Comparison of ENCODE assay signal across 18 mouse cellular contexts in the genomic region with DNA sequence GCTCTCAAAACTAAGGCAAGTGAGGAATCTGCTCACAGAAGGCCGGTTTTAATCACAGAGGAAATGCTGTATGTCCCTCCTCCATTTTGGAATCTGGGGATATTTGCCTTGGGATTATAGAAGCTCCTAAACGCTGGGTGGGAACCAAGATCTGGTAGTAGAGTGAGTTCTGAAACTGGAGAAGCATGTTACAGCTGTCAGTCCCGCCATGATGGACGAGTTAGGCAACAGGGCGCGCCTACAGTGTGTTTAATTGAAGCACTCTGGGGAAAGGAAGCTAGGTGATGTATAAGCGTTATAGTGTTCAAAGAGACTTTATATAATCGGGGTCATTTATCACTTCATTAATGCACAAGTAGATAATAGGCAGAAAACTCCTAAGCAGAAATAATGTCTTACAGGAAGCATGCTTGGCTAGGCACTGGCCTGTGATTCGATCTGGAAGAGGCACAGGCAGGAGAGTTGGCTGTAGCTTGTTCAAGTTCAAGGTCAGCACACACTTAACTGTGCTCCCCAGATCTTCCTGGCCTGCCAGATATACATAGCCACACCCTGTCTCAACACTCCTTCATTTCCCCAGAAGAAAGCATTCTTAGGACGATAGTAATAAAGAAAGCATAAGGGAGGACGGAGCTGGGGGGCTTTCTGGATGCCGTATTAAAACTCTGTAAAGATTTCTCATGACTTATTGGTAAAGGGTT. TPM values are rescaled to one million over a fixed set of nuclear protein-coding genes. Genes with fewer than 3 reads are reported as not detected.
DNase-seq lines count a peak whose midpoint lies in the region; ATAC-seq lines count a peak whose summit lies in the region.
"Had no signal": no experiment of that assay in that cellular context is flagged by ENCODE, and none has a peak within 500 bp of the region (broad histone marks: within the 10 kb centered on the region; RNA-seq: fewer than 3 reads in every experiment).

No protein-coding gene starts in this region.

- ATAC-seq in liver, embryonic 11.5 days (replicated peaks; ENCODE audit: low FRiP score): peak; percentile 95
- 0 out of 2 replicates have a peak, but pooled peaks have one; percentile 58 for ATAC-seq in stomach, embryonic 14.5 days (ENCODE audit: insufficient number of reproducible peaks, insufficient read depth, low FRiP score, low read depth)
- ATAC-seq: forebrain, embryonic 15.5 days; midbrain, embryonic 15.5 days had no signal

- H3K9ac ChIP-seq in liver, embryonic 11.5 days (ENCODE audit: low read depth, low read length): 0 out of 2 replicates have a peak overlapping the region, but pooled peaks have one; percentile 7
- no peak overlapping the region for H3K9ac ChIP-seq in stomach, embryonic 14.5 days (replicated peaks; ENCODE audit: low read depth, low read length)
- H3K9ac ChIP-seq: forebrain, embryonic 15.5 days; midbrain, embryonic 15.5 days had no signal

- H3K27me3 ChIP-seq in heart, embryonic 10.5 days (ENCODE audit: insufficient read depth, poor library complexity, severe bottlenecking): no peaks in the 10 kb centered on the region
- no peaks in the 10 kb centered on the region for H3K27me3 ChIP-seq in liver, embryonic 11.5 days (replicated peaks; ENCODE audit: control insufficient read depth, insufficient read depth, low read length)
- no peaks in the 10 kb centered on the region for H3K27me3 ChIP-seq in stomach, embryonic 14.5 days (ENCODE audit: control insufficient read depth, insufficient read depth, low read length)
- H3K27me3 ChIP-seq: forebrain, embryonic 15.5 days; midbrain, embryonic 15.5 days had no signal

- H3K27ac ChIP-seq in heart, embryonic 10.5 days: no peak overlapping the region
- 0 out of 2 replicates have a peak overlapping the region, but pooled peaks have one; percentile 30 for H3K27ac ChIP-seq in liver, embryonic 11.5 days (ENCODE audit: low read depth, low read length)
- no peak overlapping the region for H3K27ac ChIP-seq in stomach, embryonic 14.5 days (ENCODE audit: low read length)
- H3K27ac ChIP-seq: forebrain, embryonic 15.5 days; midbrain, embryonic 15.5 days had no signal

- WGBS in heart, embryonic 10.5 days: 82% methylated on average over 12 of the region's 12 CpGs
- 68% methylated on average over 12 of the region's 12 CpGs for WGBS in liver, embryonic 11.5 days
- 59% methylated on average over 12 of the region's 12 CpGs for WGBS in stomach, embryonic 14.5 days

- H3K4me1 ChIP-seq in heart, embryonic 10.5 days: peaks cover 5% of the 10 kb centered on the region; the same call in 1 of the 2 replicates
- H3K4me1 ChIP-seq in liver, embryonic 11.5 days (replicated peaks; ENCODE audit: control insufficient read depth, insufficient read depth, low read length): peaks cover 13% of the 10 kb centered on the region
- 0 out of 2 replicates have a peak, but pooled peaks cover 3% of the 10 kb centered on the region for H3K4me1 ChIP-seq in stomach, embryonic 14.5 days (ENCODE audit: control insufficient read depth, insufficient read depth, low read length)
- H3K4me1 ChIP-seq: forebrain, embryonic 15.5 days; midbrain, embryonic 15.5 days had no signal

- peak; percentile 67 for DNase-seq in heart, adult 11 months
- DNase-seq in heart, embryonic 10.5 days (ENCODE audit: low spot score): no peak
- DNase-seq in c-Kit-negative CD71-positive TER-119-positive erythroid progenitor cells, embryonic 14.5 days (ENCODE audit: low read depth, low spot score): peak; percentile 63
- DNase-seq in liver, embryonic 11.5 days (ENCODE audit: low spot score): no peak
- DNase-seq in lung, postnatal 4 days: no peak
- no peak for DNase-seq in ovary, adult 18-20 months (ENCODE audit: low spot score)
- DNase-seq in thymus, postnatal 25 days: no peak
- DNase-seq: adrenal gland, adult 2 months; cerebellum, adult 9-11 months; embryo, embryonic 11 days; gastrocnemius, postnatal 25 days; kidney, postnatal 25 days; lung, postnatal 36 days; right cerebral cortex, postnatal 14 days; thymus, postnatal 14 days had no signal

- no peaks in the 10 kb centered on the region for H3K9me3 ChIP-seq in heart, embryonic 10.5 days
- H3K9me3 ChIP-seq in liver, embryonic 11.5 days (ENCODE audit: control insufficient read depth, low read length): no peaks in the 10 kb centered on the region
- H3K9me3 ChIP-seq in stomach, embryonic 14.5 days (ENCODE audit: control insufficient read depth, low read depth, low read length): no peaks in the 10 kb centered on the region
- H3K9me3 ChIP-seq: forebrain, embryonic 15.5 days; midbrain, embryonic 15.5 days had no signal

- H3K4me3 ChIP-seq in heart, embryonic 10.5 days: no peak overlapping the region
- no peak overlapping the region for H3K4me3 ChIP-seq in liver, embryonic 11.5 days (ENCODE audit: low read depth, low read length)
- H3K4me3 ChIP-seq in stomach, embryonic 14.5 days (ENCODE audit: low read depth, low read length): no peak overlapping the region
- H3K4me3 ChIP-seq: forebrain, embryonic 15.5 days; midbrain, embryonic 15.5 days had no signal

- peaks cover 2% of the 10 kb centered on the region; the same call in 1 of the 2 replicates for H3K36me3 ChIP-seq in heart, embryonic 10.5 days
- H3K36me3 ChIP-seq in liver, embryonic 11.5 days (ENCODE audit: control insufficient read depth, insufficient read depth, low read length): no peaks in the 10 kb centered on the region
- H3K36me3 ChIP-seq in stomach, embryonic 14.5 days (ENCODE audit: control insufficient read depth, insufficient read depth, low read length): no peaks in the 10 kb centered on the region
- H3K36me3 ChIP-seq: midbrain, embryonic 15.5 days had no signal

- H3K4me2 ChIP-seq in liver, embryonic 11.5 days: peak overlapping the region; percentile 44
- no peak overlapping the region for H3K4me2 ChIP-seq in stomach, embryonic 14.5 days (replicated peaks; ENCODE audit: low read depth, low read length)
- H3K4me2 ChIP-seq: forebrain, embryonic 15.5 days; midbrain, embryonic 15.5 days had no signal

RNA-seq across cellular contexts. Expression of gene Kif14, which starts 21.4 kb away (rescaled TPM):
- polyA plus RNA-seq in heart, embryonic 10.5 days (2016; fragmentation: Nextera tagmentation; extraction: Ambion mirVana): 5.2 and 5.4 TPM in 2 replicates
- polyA plus RNA-seq in liver, embryonic 11.5 days (2014; fragmentation: Nextera tagmentation; extraction: Ambion mirVana): 9.3 and 11.3 TPM in 2 replicates
- 11.6 and 13.9 TPM in 2 replicates for polyA plus RNA-seq in stomach, embryonic 14.5 days (2014; fragmentation: Nextera tagmentation; extraction: Ambion mirVana)

RNA-seq across cellular contexts. Expression of gene Ddx59, which starts 29.6 kb away (rescaled TPM):
- 14.6 TPM in 2 replicates for polyA plus RNA-seq in heart, embryonic 10.5 days (2016; fragmentation: Nextera tagmentation; extraction: Ambion mirVana)
- polyA plus RNA-seq in liver, embryonic 11.5 days (2014; fragmentation: Nextera tagmentation; extraction: Ambion mirVana): 9.4 and 11.5 TPM in 2 replicates
- polyA plus RNA-seq in stomach, embryonic 14.5 days (2014; fragmentation: Nextera tagmentation; extraction: Ambion mirVana): 18.0 and 19.8 TPM in 2 replicates

Comparison
In these comparisons a context has a peak if more than half of its experiments do, and no peak if none do; other contexts are left out.
1. DNase-seq: peak in heart, adult 11 months (single experiment) and c-Kit-negative CD71-positive TER-119-positive erythroid progenitor cells, embryonic 14.5 days (single experiment); none in heart, embryonic 10.5 days (single experiment), liver, embryonic 11.5 days (single experiment), lung, postnatal 4 days (0 of 2), ovary, adult 18-20 months (single experiment) and thymus, postnatal 25 days (single experiment).